Mouse (Mus musculus): ENCODE results near the gene Efcc1. TPM values are rescaled to one million over a fixed set of nuclear protein-coding genes. Genes with fewer than 3 reads are reported as not detected.
"Not testable (repeated sequence)": the region's sequence is repeated elsewhere in the genome, so short reads cannot be mapped to it uniquely, and the experiment has no call there.

Gene Efcc1
- total and polyA plus RNA-seq, 2 experiments: 0.65 to 0.86 TPM

DNA sequence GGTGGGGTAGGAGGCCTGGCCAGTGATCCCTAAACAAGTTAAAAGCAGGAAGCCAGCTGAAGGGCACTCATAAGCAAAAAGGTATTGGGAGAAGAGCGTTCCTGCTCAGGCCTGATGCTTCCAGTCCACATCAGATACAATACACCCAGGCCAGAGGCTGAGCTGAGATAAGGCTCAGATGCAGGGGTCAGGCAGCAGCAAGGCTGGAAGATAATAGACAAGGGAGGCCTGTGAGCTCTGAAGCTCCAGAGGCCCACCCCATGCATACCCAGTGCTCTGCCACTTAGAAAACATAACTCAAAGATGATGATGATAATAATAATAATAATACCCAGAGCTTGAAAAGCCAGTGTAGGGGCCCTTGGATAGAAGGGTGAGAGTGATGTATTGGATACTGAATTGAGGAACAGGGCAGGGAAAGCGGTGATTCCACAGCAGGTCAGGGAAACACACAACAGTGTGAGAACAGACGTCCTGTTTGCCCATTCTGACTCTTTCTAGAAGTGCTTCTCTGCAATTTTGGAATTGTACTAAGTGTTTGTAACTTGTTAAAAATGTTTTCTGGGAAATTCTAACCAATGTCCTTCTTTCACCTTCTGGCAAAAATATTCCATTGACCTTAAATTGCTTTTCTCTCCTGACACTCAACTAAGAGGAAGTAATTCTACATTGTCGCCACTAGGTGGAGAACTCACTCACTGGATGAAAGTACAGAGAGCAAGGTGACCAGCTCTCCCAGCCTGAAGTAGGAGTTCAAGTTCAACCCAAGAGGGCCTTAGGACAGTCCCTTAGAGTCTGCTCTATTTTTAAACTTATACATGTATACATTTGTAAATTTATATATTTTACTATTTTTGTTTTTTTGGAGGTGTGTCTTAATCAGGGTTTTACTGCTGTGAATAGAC lies 33.0 kb downstream of the Efcc1 start:
- Histone ChIP-seq H3K4me1 (ENCODE audit: control insufficient read depth, insufficient read depth, low read length) (peaks cover 8% of the 10 kb centered on the region), H3K4me3 (ENCODE audit: insufficient read depth, low read depth, low read length) (no peak overlapping the region), H3K27me3 (ENCODE audit: control insufficient read depth, insufficient read depth, low read length) (no peaks in the 10 kb centered on the region), H3K27ac (replicated peaks; ENCODE audit: insufficient read depth, low read depth, low read length) (no peak overlapping the region), H3K9ac (ENCODE audit: low read depth, low read length) (no peak overlapping the region), H3K36me3 (ENCODE audit: control insufficient read depth, insufficient read depth, low read length) (no peaks in the 10 kb centered on the region), H3K79me2 (ENCODE audit: control insufficient read depth, insufficient read depth, low read length) (no peaks in the 10 kb centered on the region)
- no peak for TF ChIP-seq POLR2A (IDR thresholded peaks at IDR 0.05; ENCODE audit: extremely low read depth, insufficient read depth, low read length)
- peak; percentile 53 for TF ChIP-seq CTCF (IDR thresholded peaks at IDR 0.05; ENCODE audit: low read depth, low read length)
- DNase-seq (ENCODE audit: extremely low read depth, low read depth, low spot score): peak; percentile 64
- WGBS: 54% methylated on average over 4 of the region's 4 CpGs

DNA sequence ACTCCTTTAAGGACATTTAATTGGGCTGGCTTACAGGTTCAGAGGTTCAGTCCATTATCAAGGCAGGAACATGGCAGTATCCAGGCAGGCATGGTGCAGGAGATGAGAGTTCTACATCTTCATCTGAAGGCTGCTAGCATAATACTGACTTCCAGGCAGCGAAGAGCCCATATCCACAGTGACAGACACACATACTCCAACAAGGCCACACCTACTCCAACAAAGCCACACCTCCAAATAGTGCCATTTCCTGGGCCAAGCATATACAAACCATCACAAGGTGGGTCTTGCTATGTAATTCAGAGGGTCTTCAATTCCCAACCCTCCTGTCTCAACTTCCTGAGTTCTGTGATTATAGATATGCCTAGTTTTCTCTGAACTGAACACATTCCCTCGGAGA lies 33.6 kb downstream of the Efcc1 start:
- H3K4me1 ChIP-seq (ENCODE audit: control insufficient read depth, insufficient read depth, low read length); H3K79me2 ChIP-seq (ENCODE audit: control insufficient read depth, insufficient read depth, low read length); H3K27me3 ChIP-seq (ENCODE audit: control insufficient read depth, insufficient read depth, low read length); H3K36me3 ChIP-seq (ENCODE audit: control insufficient read depth, insufficient read depth, low read length); H3K27ac ChIP-seq (replicated peaks; ENCODE audit: insufficient read depth, low read depth, low read length); H3K9ac ChIP-seq (ENCODE audit: low read depth, low read length); DNase-seq (ENCODE audit: extremely low read depth, low read depth, low spot score); H3K4me3 ChIP-seq (ENCODE audit: insufficient read depth, low read depth, low read length): not testable (repeated sequence)
- WGBS: 96% methylated on average over 2 of the region's 2 CpGs

DNA sequence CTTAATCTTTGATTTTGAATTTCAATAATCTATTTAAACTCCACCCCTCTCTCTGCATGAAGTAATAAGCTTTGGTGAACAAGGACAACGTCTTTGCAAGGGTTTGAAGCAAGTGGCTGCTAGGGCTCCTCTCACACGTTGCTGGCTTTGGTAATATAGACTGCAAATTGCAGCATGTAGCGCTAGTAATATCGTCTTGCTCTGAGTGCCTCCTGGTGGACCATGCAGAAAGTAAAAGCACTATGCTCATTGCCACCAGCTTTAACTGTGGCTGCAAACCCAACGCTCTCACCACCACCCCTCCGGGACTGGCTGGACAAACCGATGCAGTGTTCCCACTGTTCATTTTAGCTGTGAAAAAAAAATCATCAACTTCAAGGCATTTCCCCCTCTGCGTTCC lies 40.0 kb downstream of the Efcc1 start:
- no peaks in the 10 kb centered on the region for H3K27me3 ChIP-seq (ENCODE audit: control insufficient read depth, insufficient read depth, low read length)
- DNase-seq (ENCODE audit: extremely low read depth, low read depth, low spot score): no peak
- H3K9ac ChIP-seq (ENCODE audit: low read depth, low read length): no peak overlapping the region
- H3K79me2 ChIP-seq (ENCODE audit: control insufficient read depth, insufficient read depth, low read length): no peaks in the 10 kb centered on the region
- no peak overlapping the region for H3K4me3 ChIP-seq (ENCODE audit: insufficient read depth, low read depth, low read length)
- 49% methylated on average over 8 of the region's 8 CpGs for WGBS
- H3K4me1 ChIP-seq (ENCODE audit: control insufficient read depth, insufficient read depth, low read length): no peaks in the 10 kb centered on the region
- H3K27ac ChIP-seq (replicated peaks; ENCODE audit: insufficient read depth, low read depth, low read length): no peak overlapping the region
- H3K36me3 ChIP-seq (ENCODE audit: control insufficient read depth, insufficient read depth, low read length): no peaks in the 10 kb centered on the region
- TF ChIP-seq POLR2A (IDR thresholded peaks at IDR 0.05; ENCODE audit: extremely low read depth, insufficient read depth, low read length) (no peak), CTCF (IDR thresholded peaks at IDR 0.05; ENCODE audit: low read depth, low read length) (peak; percentile 41)

DNA sequence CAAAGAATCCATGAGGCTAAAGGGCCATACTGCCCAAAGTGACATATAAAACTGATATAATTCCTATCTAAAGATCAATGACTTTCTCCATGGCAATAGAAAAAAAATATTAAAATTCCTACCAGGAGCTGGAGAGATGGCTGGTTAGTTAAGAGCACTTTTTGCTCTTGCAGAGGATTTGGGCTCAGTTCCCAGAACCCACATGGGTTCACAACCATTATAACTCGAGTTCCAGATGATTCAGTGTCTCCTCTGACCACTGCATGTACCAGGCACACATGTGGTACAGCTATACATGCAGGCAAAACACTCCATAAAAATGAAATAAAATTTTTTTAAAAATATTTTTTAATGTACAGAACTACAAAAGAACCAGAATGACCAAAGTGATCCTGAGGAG lies 43.8 kb downstream of the Efcc1 start:
- Histone ChIP-seq H3K9ac (ENCODE audit: low read depth, low read length) (no peak overlapping the region), H3K36me3 (ENCODE audit: control insufficient read depth, insufficient read depth, low read length) (no peaks in the 10 kb centered on the region), H3K79me2 (ENCODE audit: control insufficient read depth, insufficient read depth, low read length) (no peaks in the 10 kb centered on the region), H3K4me3 (ENCODE audit: insufficient read depth, low read depth, low read length) (no peak overlapping the region), H3K4me1 (ENCODE audit: control insufficient read depth, insufficient read depth, low read length) (no peaks in the 10 kb centered on the region), H3K27ac (replicated peaks; ENCODE audit: insufficient read depth, low read depth, low read length) (no peak overlapping the region), H3K27me3 (ENCODE audit: control insufficient read depth, insufficient read depth, low read length) (no peaks in the 10 kb centered on the region)
- 33% methylated on average over 1 of the region's 1 CpGs for WGBS
- TF ChIP-seq CTCF (IDR thresholded peaks at IDR 0.05; ENCODE audit: low read depth, low read length): no peak
- no peak for TF ChIP-seq POLR2A (IDR thresholded peaks at IDR 0.05; ENCODE audit: extremely low read depth, insufficient read depth, low read length)
- no peak for DNase-seq (ENCODE audit: extremely low read depth, low read depth, low spot score)

DNA sequence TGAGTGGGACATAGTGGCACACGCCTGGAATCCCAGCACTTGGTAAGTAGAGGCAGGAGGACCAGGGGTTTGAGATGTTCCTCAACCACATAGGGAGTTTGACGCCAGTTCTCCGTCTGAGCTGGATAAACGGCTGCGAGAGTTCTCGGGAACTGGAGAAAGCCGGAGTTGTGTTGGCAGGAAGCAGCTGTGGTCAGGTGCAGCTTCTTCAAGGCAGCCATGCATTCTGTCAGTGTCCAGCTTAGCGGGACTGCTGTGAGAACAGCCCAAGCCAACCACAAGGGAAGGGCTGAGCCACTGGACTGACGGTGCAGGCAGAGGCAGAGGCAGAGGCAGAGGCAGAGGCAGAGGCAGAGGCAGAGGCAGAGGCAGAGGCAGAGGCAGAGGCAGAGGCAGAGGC lies 44.2 kb downstream of the Efcc1 start:
- H3K4me3 ChIP-seq (ENCODE audit: insufficient read depth, low read depth, low read length): no peak overlapping the region
- no peaks in the 10 kb centered on the region for H3K4me1 ChIP-seq (ENCODE audit: control insufficient read depth, insufficient read depth, low read length)
- no peak overlapping the region for H3K27ac ChIP-seq (replicated peaks; ENCODE audit: insufficient read depth, low read depth, low read length)
- H3K79me2 ChIP-seq (ENCODE audit: control insufficient read depth, insufficient read depth, low read length): no peaks in the 10 kb centered on the region
- no peaks in the 10 kb centered on the region for H3K36me3 ChIP-seq (ENCODE audit: control insufficient read depth, insufficient read depth, low read length)
- no peaks in the 10 kb centered on the region for H3K27me3 ChIP-seq (ENCODE audit: control insufficient read depth, insufficient read depth, low read length)
- WGBS: 86% methylated on average over 9 of the region's 9 CpGs
- no peak for DNase-seq (ENCODE audit: extremely low read depth, low read depth, low spot score)
- TF ChIP-seq CTCF (IDR thresholded peaks at IDR 0.05; ENCODE audit: low read depth, low read length) (no peak), POLR2A (IDR thresholded peaks at IDR 0.05; ENCODE audit: extremely low read depth, insufficient read depth, low read length) (no peak)
- H3K9ac ChIP-seq (ENCODE audit: low read depth, low read length): no peak overlapping the region

- Histone ChIP-seq H3K27me3 (ENCODE audit: control insufficient read depth, insufficient read depth, low read length) (no peaks in the 10 kb centered on the region), H3K79me2 (ENCODE audit: control insufficient read depth, insufficient read depth, low read length) (no peaks in the 10 kb centered on the region), H3K4me3 (ENCODE audit: insufficient read depth, low read depth, low read length) (no peak overlapping the region), H3K9ac (ENCODE audit: low read depth, low read length) (no peak overlapping the region), H3K4me1 (ENCODE audit: control insufficient read depth, insufficient read depth, low read length) (no peaks in the 10 kb centered on the region), H3K27ac (replicated peaks; ENCODE audit: insufficient read depth, low read depth, low read length) (no peak overlapping the region), H3K36me3 (ENCODE audit: control insufficient read depth, insufficient read depth, low read length) (no peaks in the 10 kb centered on the region)
- no peak for DNase-seq (ENCODE audit: extremely low read depth, low read depth, low spot score)
- WGBS: 72% methylated on average over 3 of the region's 3 CpGs
- no peak for TF ChIP-seq CTCF (IDR thresholded peaks at IDR 0.05; ENCODE audit: low read depth, low read length)
- no peak for TF ChIP-seq POLR2A (IDR thresholded peaks at IDR 0.05; ENCODE audit: extremely low read depth, insufficient read depth, low read length)
Measured at GRCm38 (mm10) chr6:87775588-87776245, 45.0 kb downstream of the Efcc1 start.

Data from liver, adult 2 months (tissue).